In the genomic region with DNA sequence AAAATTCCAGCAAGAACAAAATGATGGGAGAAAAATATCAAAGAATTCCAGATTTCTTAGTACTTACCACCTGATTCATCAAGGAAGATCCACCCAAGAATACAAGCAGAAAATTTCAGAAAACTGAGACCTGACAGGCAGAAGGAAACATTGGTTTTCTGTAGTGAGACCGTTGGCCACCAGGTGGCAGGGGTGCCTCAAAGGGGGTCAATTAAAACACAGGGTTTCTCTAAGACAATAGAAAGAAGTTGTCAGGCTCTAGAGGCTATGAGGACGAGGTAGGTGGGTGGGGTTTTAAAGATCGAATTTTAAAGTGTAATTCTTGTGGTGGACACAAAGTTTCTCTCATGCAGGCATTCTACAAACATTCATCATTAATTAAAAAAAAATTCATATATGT, we compare ENCODE assay signal across 9 mouse cellular contexts. TPM values are rescaled to one million over a fixed set of nuclear protein-coding genes. Genes with fewer than 3 reads are reported as not detected.
DNase-seq lines count a peak whose midpoint lies in the region; ATAC-seq and TF ChIP-seq lines count a peak whose summit lies in the region.
"Had no signal": no experiment of that assay in that cellular context is flagged by ENCODE, and none has a peak within 500 bp of the region (broad histone marks: within the 10 kb centered on the region; RNA-seq: fewer than 3 reads in every experiment).

No protein-coding gene starts in this region.

- TF ChIP-seq EP300 in stomach, postnatal 0 days (optimal IDR thresholded peaks at IDR 0.05) = no peak

- no peaks in the 10 kb centered on the region for H3K27me3 ChIP-seq in stomach, postnatal 0 days (ENCODE audit: control insufficient read depth, insufficient read depth, low read length)
- H3K27me3 ChIP-seq: embryonic facial prominence, embryonic 15.5 days had no signal

- no peaks in the 10 kb centered on the region for H3K36me3 ChIP-seq in stomach, postnatal 0 days (ENCODE audit: control insufficient read depth, insufficient read depth, low read length)
- H3K36me3 ChIP-seq: embryonic facial prominence, embryonic 15.5 days had no signal

- peak; percentile 92 for TF ChIP-seq CTCF in layer of hippocampus, adult 2 months (conservative IDR thresholded peaks at IDR 0.05)
- TF ChIP-seq CTCF in stomach, postnatal 0 days (IDR thresholded peaks at IDR 0.05; ENCODE audit: low read depth) = peak; percentile 89

- no peak overlapping the region for H3K4me3 ChIP-seq in layer of hippocampus, adult 2 months
- H3K4me3 ChIP-seq in stomach, postnatal 0 days (ENCODE audit: low read depth, low read length) = no peak overlapping the region
- H3K4me3 ChIP-seq: embryonic facial prominence, embryonic 15.5 days had no signal

- H3K4me1 ChIP-seq in stomach, postnatal 0 days (replicated peaks; ENCODE audit: control insufficient read depth, insufficient read depth) = no peaks in the 10 kb centered on the region
- H3K4me1 ChIP-seq: embryonic facial prominence, embryonic 15.5 days had no signal

- no peak overlapping the region for H3K4me2 ChIP-seq in stomach, postnatal 0 days (replicated peaks; ENCODE audit: low read depth)
- H3K4me2 ChIP-seq: embryonic facial prominence, embryonic 15.5 days had no signal

- intact Hi-C loops in gastrocnemius, postnatal 36 days (cut with DNase I) = no loop called here

- DNase-seq in layer of hippocampus, adult 2 months (ENCODE audit: low spot score in 2 of 2) = peak in 1 of 2 experiments; percentile 74
- DNase-seq in layer of hippocampus, adult 8-10 months (ENCODE audit: low spot score in 2 of 2) = no peak
- DNase-seq in R1 (ENCODE audit: low read depth, low spot score) = peak; percentile 41
- DNase-seq in cerebellum, adult 9-11 months = peak; percentile 16
- DNase-seq in gastrocnemius, postnatal 36 days = peak; percentile 26 to 37
- peak; percentile 37 for DNase-seq in large intestine, adult 2 months (ENCODE audit: low read depth, low spot score)
- peak; percentile 37 for DNase-seq in mesoderm, embryonic 11.5 days (ENCODE audit: low read depth, low spot score)
- DNase-seq in stomach, postnatal 0 days (ENCODE audit: low spot score) = peak; percentile 73

- no peak for ATAC-seq in stomach, postnatal 0 days (ENCODE audit: low FRiP score, low TSS enrichment)

- no peak overlapping the region for H3K27ac ChIP-seq in layer of hippocampus, adult 2 months
- H3K27ac ChIP-seq in stomach, postnatal 0 days (replicated peaks) = no peak overlapping the region
- H3K27ac ChIP-seq: embryonic facial prominence, embryonic 15.5 days had no signal

- H3K9me3 ChIP-seq in stomach, postnatal 0 days (ENCODE audit: control insufficient read depth, low read length) = no peaks in the 10 kb centered on the region
- H3K9me3 ChIP-seq: embryonic facial prominence, embryonic 15.5 days had no signal

- H3K9ac ChIP-seq in stomach, postnatal 0 days (ENCODE audit: low read length) = no peak overlapping the region
- H3K9ac ChIP-seq: embryonic facial prominence, embryonic 15.5 days had no signal

- WGBS in large intestine, adult 2 months = 2% methylated on average over 3 of the region's 3 CpGs
- 6% methylated on average over 3 of the region's 3 CpGs for WGBS in stomach, postnatal 0 days

RNA-seq across cellular contexts. Expression of gene Gatm, which starts 41.7 kb away (rescaled TPM):
- 10 to 100 TPM; 64.9 to 72.1 TPM for total RNA-seq in layer of hippocampus, adult 2 months (2021)
- 100 to 1,000 TPM in 1 of 4 experiments, 10 to 100 TPM in 3; 91.7 to 100 (median 94.8) TPM for total RNA-seq in layer of hippocampus, adult 8-10 months (2022)
- total RNA-seq in gastrocnemius, postnatal 36 days (2021) = 1 to 10 TPM; 5.6 to 9.1 TPM
- 2.9 and 4.2 TPM in 2 replicates for polyA plus RNA-seq in large intestine, adult 2 months (2012; rRNA removed)
- polyA plus RNA-seq in stomach, postnatal 0 days (2015; fragmentation: Nextera tagmentation; extraction: Ambion mirVana) = 8.5 and 9.3 TPM in 2 replicates

Comparison
In these comparisons a context has a peak if more than half of its experiments do, and no peak if none do; other contexts are left out.
1. DNase-seq: peak in R1 (single experiment), cerebellum, adult 9-11 months (single experiment), gastrocnemius, postnatal 36 days (2 of 2), large intestine, adult 2 months (single experiment), mesoderm, embryonic 11.5 days (single experiment) and stomach, postnatal 0 days (single experiment); none in layer of hippocampus, adult 8-10 months (0 of 2).
2. RNA of gene Gatm, which starts 41.7 kb away (total RNA-seq): 91.7 to 100 TPM in layer of hippocampus, adult 8-10 months and 64.9 to 72.1 TPM in layer of hippocampus, adult 2 months; 5.6 to 9.1 TPM in gastrocnemius, postnatal 36 days; every median in the first group is over 4 times any median in the second.